Mouse (Mus musculus) thymus, adult 2 months (tissue): ENCODE results near the gene Wdr89. TPM values are rescaled to one million over a fixed set of nuclear protein-coding genes. Genes with fewer than 3 reads are reported as not detected.
"Not testable (repeated sequence)": the region's sequence is repeated elsewhere in the genome, so short reads cannot be mapped to it uniquely, and the experiment has no call there.

ENCODE experiments used
- DNase-seq: peaks from one replicate; pipeline ENCODE4 v3.0.0; 2021
- H3K27ac ChIP-seq: fragments of 200-500 bp; 2 replicates; pipeline ENCODE4 v1.5.1; 2012; ENCODE audit warnings: low read length, control low read depth; ENCODE audit not compliant: control insufficient read depth, insufficient read depth
- H3K27me3 ChIP-seq: fragments of 200-500 bp; 2 replicates; pipeline ENCODE4 v1.6.1; 2012; ENCODE audit warnings: mild to moderate bottlenecking, low read length, moderate library complexity, mixed read lengths; ENCODE audit not compliant: control insufficient read depth, insufficient read depth
- H3K36me3 ChIP-seq: fragments of 200-500 bp; 2 replicates; pipeline ENCODE4 v1.6.1; 2012; ENCODE audit warnings: mild to moderate bottlenecking, low read length, moderate library complexity; ENCODE audit not compliant: control insufficient read depth, insufficient read depth
- H3K4me1 ChIP-seq: fragments of 200-500 bp; replicated peaks from 2 replicates; pipeline ENCODE4 v1.6.1; 2012; ENCODE audit warnings: low read length; ENCODE audit not compliant: control insufficient read depth, insufficient read depth
- H3K4me3 ChIP-seq: fragments of 200-500 bp; 2 replicates; pipeline ENCODE4 v1.5.1; 2012; ENCODE audit warnings: mild to moderate bottlenecking, low read length, control low read depth, moderate library complexity; ENCODE audit not compliant: control insufficient read depth, insufficient read depth
- CTCF ChIP-seq: fragments of 200-500 bp; IDR thresholded peaks from 2 replicates; pipeline ENCODE4 v1.5.1; 2012; ENCODE audit warnings: mild to moderate bottlenecking, control low read depth, low read length, moderate library complexity, borderline replicate concordance; ENCODE audit not compliant: control insufficient read depth, poor library complexity, insufficient read depth; ENCODE audit errors: extremely low read depth
- POLR2A ChIP-seq: fragments of 200-500 bp; IDR thresholded peaks from 2 replicates; pipeline ENCODE4 v1.6.1; 2012; ENCODE audit warnings: mild to moderate bottlenecking, low read length, control low read depth, moderate library complexity; ENCODE audit not compliant: control insufficient read depth, poor library complexity, insufficient read depth; ENCODE audit errors: extremely low read depth
- WGBS: fragments of 180-500 bp; shearing (Covaris S2); methylation state at CpG from one replicate; pipeline ENCODE4 v1.1.7; 2018; 5-methylcytosine and 5-hydroxymethylcytosine counted together
- polyA plus RNA-seq: library from polyadenylated mRNA; depleted of rRNA; stranded (reverse); fragments of >200 nt; gene quantifications from 2 replicates; pipeline ENCODE4 v1.2.3, GENCODE M21; 2012

Wdr89 gene
- polyA plus RNA-seq, 1 experiment, result 3.2 TPM

DNA sequence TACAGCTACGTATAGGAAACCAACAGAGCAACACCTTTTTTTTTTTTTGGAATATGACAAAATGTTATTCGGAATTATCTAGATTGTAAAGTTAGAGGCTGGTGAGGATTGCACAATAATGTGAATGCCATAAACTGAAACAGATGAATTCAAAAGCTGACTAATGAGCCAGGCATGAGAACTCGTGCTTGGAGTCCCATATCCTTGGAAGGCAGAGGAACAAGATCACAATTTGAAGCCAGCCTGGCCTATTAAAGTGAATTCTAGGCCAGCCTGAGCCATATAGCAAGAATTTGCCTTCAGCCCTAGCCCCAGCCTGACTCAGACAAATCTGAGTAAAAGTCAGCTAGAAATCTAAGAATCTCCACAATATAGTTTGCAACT lies 33.4 kb upstream of the Wdr89 start:
- Histone ChIP-seq H3K4me1 (no peaks in the 10 kb centered on the region), H3K27ac (no peak overlapping the region), H3K4me3 (no peak overlapping the region), H3K36me3 (no peaks in the 10 kb centered on the region), H3K27me3 (no peaks in the 10 kb centered on the region)
- no peak for TF ChIP-seq POLR2A
- no peak for TF ChIP-seq CTCF
- DNase-seq, result no peak
- WGBS, result 95% methylated on average over 3 of the region's 3 CpGs

DNA sequence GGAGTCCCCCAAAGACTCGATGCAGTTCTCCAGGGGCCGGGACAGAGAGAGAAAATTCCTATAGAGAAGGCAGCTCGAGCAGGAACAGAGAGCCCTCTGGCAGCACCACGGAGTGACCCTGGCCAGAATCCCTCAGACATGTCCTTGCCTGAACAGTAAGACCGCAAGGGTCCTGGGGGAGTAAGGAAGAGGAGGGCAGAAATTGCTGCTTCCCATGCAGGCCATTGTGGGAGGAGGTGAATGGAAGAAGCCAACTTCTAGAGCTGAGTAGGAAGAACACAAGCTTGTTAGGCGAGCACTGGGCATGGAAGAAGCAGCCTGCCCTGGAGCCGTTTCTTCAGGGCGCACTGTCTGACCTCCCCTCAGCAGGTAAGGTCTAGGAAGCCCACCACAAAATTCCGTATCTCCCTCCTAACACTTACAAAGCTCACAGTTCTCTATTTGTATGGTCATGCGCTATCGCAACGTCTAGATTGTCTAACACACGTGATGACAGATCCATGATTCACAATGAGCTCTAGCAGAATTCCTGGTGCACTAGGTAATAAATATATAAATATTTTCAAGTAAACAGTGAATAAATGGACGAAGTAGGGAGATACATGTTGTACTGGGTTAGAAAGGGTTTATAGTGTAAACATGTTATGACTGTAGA lies 32.9 kb upstream of the Wdr89 start:
- no peak for DNase-seq
- Histone ChIP-seq H3K27me3 (no peaks in the 10 kb centered on the region), H3K4me3 (no peak overlapping the region), H3K4me1 (no peaks in the 10 kb centered on the region), H3K36me3 (no peaks in the 10 kb centered on the region), H3K27ac (no peak overlapping the region)
- 84% methylated on average over 14 of the region's 14 CpGs for WGBS
- TF ChIP-seq CTCF (no peak), POLR2A (no peak)

DNA sequence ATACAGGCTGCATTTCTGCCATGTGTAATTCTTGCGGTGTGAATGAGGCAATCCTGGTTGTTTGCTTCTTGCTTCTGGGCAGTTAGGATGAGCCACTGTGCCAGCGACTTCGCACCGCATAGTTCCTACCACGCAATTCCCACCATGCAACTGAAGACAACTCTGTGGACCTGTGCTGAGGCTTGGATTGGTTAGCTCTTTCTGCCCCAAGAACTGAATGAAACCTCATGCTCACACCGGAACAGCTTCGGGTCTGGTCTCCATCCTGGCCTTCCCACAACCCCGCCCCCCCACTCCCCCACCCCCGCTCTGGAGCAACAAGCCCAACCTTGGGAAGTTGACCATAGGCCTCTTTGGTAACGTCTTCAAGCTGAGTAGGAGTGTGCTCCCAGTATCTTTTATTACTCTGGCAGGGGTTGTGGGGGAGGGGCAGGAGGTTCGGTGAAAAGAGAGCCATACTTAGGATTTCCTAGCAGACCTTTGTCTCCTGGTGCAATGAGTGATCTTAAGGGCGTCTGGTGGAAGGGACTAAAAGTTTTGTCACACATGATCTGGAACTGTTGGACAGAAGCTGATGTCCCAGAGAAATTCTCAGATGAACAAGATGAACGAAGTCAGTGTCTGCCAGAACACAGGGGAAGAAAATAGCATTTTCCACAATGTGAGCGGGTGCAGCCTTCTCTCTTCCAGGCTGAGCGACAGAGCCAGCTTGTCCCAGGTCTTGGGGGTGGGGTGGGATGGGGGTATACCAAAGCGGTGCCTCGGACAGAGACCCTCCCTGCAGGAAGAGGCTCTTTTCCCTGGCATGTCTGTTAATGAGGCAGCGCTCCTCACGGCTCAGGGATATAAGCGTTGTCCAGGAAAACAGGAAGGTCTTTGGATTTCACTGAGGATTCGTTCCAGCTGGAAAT lies 32.1 kb upstream of the Wdr89 start:
- 77% methylated on average over 21 of the region's 21 CpGs for WGBS
- no peaks in the 10 kb centered on the region for H3K27me3 ChIP-seq
- no peak overlapping the region for H3K27ac ChIP-seq
- H3K36me3 ChIP-seq, result no peaks in the 10 kb centered on the region
- no peaks in the 10 kb centered on the region for H3K4me1 ChIP-seq
- TF ChIP-seq POLR2A (no peak), CTCF (no peak)
- DNase-seq, result no peak
- no peak overlapping the region for H3K4me3 ChIP-seq

DNA sequence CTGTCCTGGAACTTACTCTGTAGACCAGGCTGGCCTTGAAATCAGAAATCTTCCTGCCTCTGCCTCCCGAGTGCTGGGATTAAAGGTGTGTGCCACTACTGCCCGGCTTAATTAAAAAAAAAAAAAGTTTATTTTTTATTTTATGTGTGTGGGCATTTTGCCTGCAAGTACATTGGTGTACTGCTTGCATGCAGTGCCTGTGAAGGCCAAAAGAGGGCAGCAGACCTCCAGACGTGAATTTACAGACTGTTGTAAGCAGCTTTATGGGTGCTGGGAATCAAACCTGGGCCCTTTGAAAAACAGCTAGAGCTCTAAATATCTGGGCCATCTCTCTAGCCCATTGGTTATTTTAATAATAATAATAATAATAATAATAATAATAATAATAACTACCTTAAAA lies 29.4 kb upstream of the Wdr89 start:
- H3K4me1 ChIP-seq, result no peaks in the 10 kb centered on the region
- no peak for DNase-seq
- H3K36me3 ChIP-seq, result no peaks in the 10 kb centered on the region
- H3K27ac ChIP-seq, result no peak overlapping the region
- no peak overlapping the region for H3K4me3 ChIP-seq
- TF ChIP-seq POLR2A, result no peak
- TF ChIP-seq CTCF, result no peak
- no peaks in the 10 kb centered on the region for H3K27me3 ChIP-seq
- WGBS, result 98% methylated on average over 3 of the region's 3 CpGs

GRCm38 (mm10) chr12:75695845-75696244 lies 26.5 kb upstream of the Wdr89 start:
- 85% methylated on average over 1 of the region's 1 CpGs for WGBS
- not testable (repeated sequence) for H3K27me3 ChIP-seq, DNase-seq, H3K27ac ChIP-seq, H3K36me3 ChIP-seq, H3K4me3 ChIP-seq, H3K4me1 ChIP-seq

DNA sequence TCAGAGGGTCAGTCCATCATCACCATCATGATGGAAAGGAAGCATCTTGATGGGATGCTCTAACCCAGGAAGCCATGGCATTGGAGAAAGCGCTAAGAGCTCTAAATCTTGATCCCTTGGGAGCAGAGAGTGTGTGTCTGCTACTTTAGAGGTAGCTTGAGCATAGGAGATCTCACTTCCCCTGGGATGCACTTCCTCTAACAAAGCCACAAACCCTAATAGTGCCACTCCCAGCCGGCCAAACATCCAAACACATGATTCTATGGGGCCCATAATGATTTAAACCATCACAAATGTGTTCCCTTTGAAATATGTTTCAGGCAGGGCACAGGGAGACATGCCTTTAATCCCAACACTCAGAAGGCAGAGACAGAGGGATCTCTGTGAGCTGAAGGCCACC lies 19.7 kb upstream of the Wdr89 start:
- no peak for TF ChIP-seq POLR2A
- TF ChIP-seq CTCF, result no peak
- Histone ChIP-seq H3K4me3 (no peak overlapping the region), H3K36me3 (no peaks in the 10 kb centered on the region), H3K27ac (no peak overlapping the region), H3K27me3 (no peaks in the 10 kb centered on the region), H3K4me1 (no peaks in the 10 kb centered on the region; the same call in 1 of the 2 replicates)
- 91% methylated on average over 2 of the region's 2 CpGs for WGBS
- no peak for DNase-seq

- H3K4me3 ChIP-seq, result no peak overlapping the region
- no peaks in the 10 kb centered on the region for H3K36me3 ChIP-seq
- no peak for DNase-seq
- no peaks in the 10 kb centered on the region; the same call in 1 of the 2 replicates for H3K4me1 ChIP-seq
- WGBS, result 33% methylated on average over 4 of the region's 4 CpGs
- no peak overlapping the region for H3K27ac ChIP-seq
- TF ChIP-seq CTCF (no peak), POLR2A (no peak)
- H3K27me3 ChIP-seq, result no peaks in the 10 kb centered on the region
These were observed 18.0 kb upstream of the Wdr89 start for GRCm38 (mm10) chr12:75687314-75687713.

- not testable (repeated sequence) for DNase-seq, H3K4me3 ChIP-seq, H3K27me3 ChIP-seq, H3K36me3 ChIP-seq, H3K4me1 ChIP-seq, H3K27ac ChIP-seq
- WGBS, result 93% methylated on average over 4 of the region's 4 CpGs
These were observed 14.7 kb upstream of the Wdr89 start for GRCm38 (mm10) chr12:75684026-75684425.
